Comparison of ENCODE assay signal across 7 mouse cellular contexts in the genomic region with DNA sequence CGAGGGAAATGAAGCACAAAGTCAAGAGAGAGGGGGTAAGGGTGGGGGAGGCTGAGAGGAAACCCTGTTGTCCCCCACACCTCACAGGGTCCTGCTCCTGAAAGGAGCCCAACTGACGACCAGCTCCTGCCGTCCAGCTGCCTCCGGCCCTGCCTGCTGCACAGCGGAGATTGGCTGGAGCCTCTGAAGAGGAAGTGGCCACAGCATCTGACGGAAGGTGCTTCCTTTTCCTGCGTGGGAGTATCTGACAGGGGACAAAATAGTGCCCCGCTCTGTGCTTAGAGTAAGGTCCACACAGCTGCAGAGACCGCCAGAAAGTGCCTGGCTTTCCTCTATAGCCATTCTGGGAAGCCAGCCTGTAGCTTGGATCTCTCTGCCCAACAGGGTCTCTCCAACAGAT. TPM values are rescaled to one million over a fixed set of nuclear protein-coding genes. Genes with fewer than 3 reads are reported as not detected.
DNase-seq lines count a peak whose midpoint lies in the region; ATAC-seq and TF ChIP-seq lines count a peak whose summit lies in the region.

No protein-coding gene starts in this region.

- ATAC-seq in stomach, postnatal 0 days (ENCODE audit: low FRiP score, low TSS enrichment), result peak; percentile 43; the same call in 1 of the 2 replicates
- ATAC-seq in midbrain, embryonic 15.5 days (replicated peaks), result no peak

- 0 out of 2 replicates have a peak overlapping the region, but pooled peaks have one; percentile 11 for H3K4me2 ChIP-seq in stomach, postnatal 0 days (replicated peaks; ENCODE audit: low read depth)
- H3K4me2 ChIP-seq in midbrain, embryonic 15.5 days, result no peak overlapping the region

- H3K36me3 ChIP-seq in embryonic facial prominence, embryonic 10.5 days (replicated peaks), result no peaks in the 10 kb centered on the region
- H3K36me3 ChIP-seq in stomach, postnatal 0 days (ENCODE audit: control insufficient read depth, insufficient read depth, low read length), result no peaks in the 10 kb centered on the region
- H3K36me3 ChIP-seq in midbrain, embryonic 15.5 days (replicated peaks), result no peaks in the 10 kb centered on the region

- H3K9ac ChIP-seq in stomach, postnatal 0 days (ENCODE audit: low read length), result no peak overlapping the region
- H3K9ac ChIP-seq in midbrain, embryonic 15.5 days, result no peak overlapping the region

- peak; percentile 45 for DNase-seq in adrenal gland, postnatal 10 days
- DNase-seq in embryonic facial prominence, embryonic 10.5 days (ENCODE audit: low spot score), result no peak
- DNase-seq in kidney, adult 11 months, result peak; percentile 19
- DNase-seq in lung, adult 2 months, result peak; percentile 27
- DNase-seq in stomach, postnatal 0 days (ENCODE audit: low spot score), result no peak
- no peak for DNase-seq in layer of hippocampus, adult 8-10 months (ENCODE audit: low spot score in 2 of 2)

- peaks cover 29% of the 10 kb centered on the region for H3K4me1 ChIP-seq in embryonic facial prominence, embryonic 10.5 days
- peaks cover 3% of the 10 kb centered on the region; the same call in 1 of the 2 replicates for H3K4me1 ChIP-seq in lung, adult 2 months (ENCODE audit: control insufficient read depth, insufficient read depth, low read length)
- H3K4me1 ChIP-seq in stomach, postnatal 0 days (replicated peaks; ENCODE audit: control insufficient read depth, insufficient read depth), result no peaks in the 10 kb centered on the region
- no peaks in the 10 kb centered on the region for H3K4me1 ChIP-seq in midbrain, embryonic 15.5 days

- peak; percentile 80; the same call in 1 of the 2 replicates for TF ChIP-seq POLR2A in lung, adult 2 months (IDR thresholded peaks at IDR 0.05; ENCODE audit: borderline replicate concordance, extremely low read depth, low read depth, low read length)

- WGBS in embryonic facial prominence, embryonic 10.5 days, result 81% methylated on average over 9 of the region's 9 CpGs
- WGBS in lung, adult 2 months, result 32% methylated on average over 9 of the region's 9 CpGs
- WGBS in stomach, postnatal 0 days, result 64% methylated on average over 9 of the region's 9 CpGs
- 82% methylated on average over 9 of the region's 9 CpGs for WGBS in midbrain, embryonic 15.5 days

- no peak for TF ChIP-seq EP300 in stomach, postnatal 0 days (optimal IDR thresholded peaks at IDR 0.05)

- H3K27ac ChIP-seq in embryonic facial prominence, embryonic 10.5 days (replicated peaks), result peak overlapping the region; percentile 57; the same call in 1 of the 2 replicates
- no peak overlapping the region for H3K27ac ChIP-seq in stomach, postnatal 0 days (replicated peaks)
- no peak overlapping the region for H3K27ac ChIP-seq in midbrain, embryonic 15.5 days

- no peaks in the 10 kb centered on the region for H3K9me3 ChIP-seq in embryonic facial prominence, embryonic 10.5 days
- no peaks in the 10 kb centered on the region for H3K9me3 ChIP-seq in stomach, postnatal 0 days (ENCODE audit: control insufficient read depth, low read length)
- no peaks in the 10 kb centered on the region for H3K9me3 ChIP-seq in midbrain, embryonic 15.5 days

- no peaks in the 10 kb centered on the region for H3K27me3 ChIP-seq in embryonic facial prominence, embryonic 10.5 days (replicated peaks; ENCODE audit: low read depth, poor library complexity, severe bottlenecking)
- no peaks in the 10 kb centered on the region for H3K27me3 ChIP-seq in stomach, postnatal 0 days (ENCODE audit: control insufficient read depth, insufficient read depth, low read length)
- H3K27me3 ChIP-seq in midbrain, embryonic 15.5 days (replicated peaks), result no peaks in the 10 kb centered on the region

- no peak for TF ChIP-seq CTCF in lung, adult 2 months (IDR thresholded peaks at IDR 0.05; ENCODE audit: insufficient read depth, low read length)
- no peak for TF ChIP-seq CTCF in stomach, postnatal 0 days (IDR thresholded peaks at IDR 0.05; ENCODE audit: low read depth)

- peak overlapping the region; percentile 9; the same call in 1 of the 2 replicates for H3K4me3 ChIP-seq in embryonic facial prominence, embryonic 10.5 days
- H3K4me3 ChIP-seq in lung, adult 2 months (replicated peaks; ENCODE audit: extremely low read depth, low read depth, low read length), result peak overlapping the region; percentile 79
- no peak overlapping the region; the same call in 1 of the 2 replicates for H3K4me3 ChIP-seq in stomach, postnatal 0 days (ENCODE audit: low read depth, low read length)
- H3K4me3 ChIP-seq in midbrain, embryonic 15.5 days, result no peak overlapping the region

RNA-seq across cellular contexts. Expression of a gene that starts 36.9 kb away (rescaled TPM):
- 1 to 10 TPM; 7.5 to 8.3 TPM for total RNA-seq in adrenal gland, postnatal 10 days (2021)
- 3.2 and 3.4 TPM in 2 replicates for polyA plus RNA-seq in embryonic facial prominence, embryonic 10.5 days (2016; fragmentation: Nextera tagmentation; extraction: Ambion mirVana)
- polyA plus RNA-seq in lung, adult 2 months (2012; rRNA removed), result 4.5 and 6.6 TPM in 2 replicates
- polyA plus RNA-seq in stomach, postnatal 0 days (2015; fragmentation: Nextera tagmentation; extraction: Ambion mirVana), result 3.6 and 3.7 TPM in 2 replicates
- total RNA-seq in layer of hippocampus, adult 8-10 months (2022), result 1 to 10 TPM; 2.9 to 8.9 (median 5.9) TPM
- polyA plus RNA-seq in midbrain, embryonic 15.5 days (2015; fragmentation: Nextera tagmentation; extraction: Ambion mirVana), result 1.8 and 1.9 TPM in 2 replicates

Comparison
In these comparisons a context has a peak if more than half of its experiments do, and no peak if none do; other contexts are left out.
1. DNase-seq: peak in adrenal gland, postnatal 10 days (single experiment), kidney, adult 11 months (single experiment) and lung, adult 2 months (single experiment); none in embryonic facial prominence, embryonic 10.5 days (single experiment), stomach, postnatal 0 days (single experiment) and layer of hippocampus, adult 8-10 months (0 of 2).
2. H3K4me3 ChIP-seq: peak in embryonic facial prominence, embryonic 10.5 days (single experiment) and lung, adult 2 months (single experiment); none in stomach, postnatal 0 days (single experiment) and midbrain, embryonic 15.5 days (single experiment).